Mouse (Mus musculus) hindbrain, embryonic 11.5 days (tissue): ENCODE data around the gene Sik1. TPM values are rescaled to one million over a fixed set of nuclear protein-coding genes. Genes with fewer than 3 reads are reported as not detected.

Experiments used
- ATAC-seq: fragments of 200-750 bp; cut with Nextera tagmentation; 2 replicates; pipeline ENCODE4 v1.8.0; 2017; ENCODE audit warnings: mild to moderate bottlenecking, moderate TSS enrichment, moderate library complexity; ENCODE audit not compliant: low FRiP score
- DNase-seq: peaks from one replicate; pipeline ENCODE4 v3.0.0-alpha.2; 2015; ENCODE audit warnings: low spot score
- H3K27ac ChIP-seq: fragments of 300-500 bp; sonication (generic); 2 replicates; pipeline ENCODE4 v1.5.1; 2014; ENCODE audit warnings: mild to moderate bottlenecking, low read depth, low read length
- H3K27me3 ChIP-seq: fragments of 300-500 bp; sonication (generic); 2 replicates; pipeline ENCODE4 v1.6.1; 2014; ENCODE audit warnings: mild to moderate bottlenecking, low read length, moderate library complexity, mixed read lengths; ENCODE audit not compliant: control insufficient read depth, insufficient read depth
- H3K36me3 ChIP-seq: fragments of 300-500 bp; sonication (generic); 2 replicates; pipeline ENCODE4 v1.6.1; 2014; ENCODE audit warnings: mild to moderate bottlenecking, low read length, moderate library complexity, mixed read lengths; ENCODE audit not compliant: control insufficient read depth, insufficient read depth
- H3K4me1 ChIP-seq: fragments of 300-500 bp; sonication (generic); replicated peaks from 2 replicates; pipeline ENCODE4 v1.6.1; 2014; ENCODE audit warnings: low read length, mixed read lengths; ENCODE audit not compliant: control insufficient read depth, insufficient read depth
- H3K4me2 ChIP-seq: fragments of 300-500 bp; sonication (generic); replicated peaks from 2 replicates; pipeline ENCODE4 v1.6.1; 2014; ENCODE audit warnings: mild to moderate bottlenecking, low read depth, low read length
- H3K4me3 ChIP-seq: fragments of 300-500 bp; sonication (generic); 2 replicates; pipeline ENCODE4 v1.5.1; 2014; ENCODE audit warnings: low read depth, low read length
- H3K9ac ChIP-seq: fragments of 300-500 bp; sonication (generic); 2 replicates; pipeline ENCODE4 v1.6.1; 2014; ENCODE audit warnings: low read depth, low read length
- H3K9me3 ChIP-seq: fragments of 300-500 bp; sonication (generic); 2 replicates; pipeline ENCODE4 v1.6.1; 2016; ENCODE audit warnings: low read length; ENCODE audit not compliant: control insufficient read depth
- WGBS: fragments of 180-500 bp; shearing (Covaris S2); extraction: QIAGEN DNeasy Blood & Tissue Kit; methylation state at CpG from one replicate; pipeline ENCODE4 v1.1.7; 2014; 5-methylcytosine and 5-hydroxymethylcytosine counted together
- polyA plus RNA-seq: library from polyadenylated mRNA; unstranded; fragments of >200 nt; fragmentation: Nextera tagmentation; extraction: Ambion mirVana; gene quantifications from 2 replicates; pipeline ENCODE4 v1.2.1, GENCODE M21; 2014

The Sik1 gene
- polyA plus RNA-seq, 1 experiment from 2014 or later = 17.9 TPM

DNA sequence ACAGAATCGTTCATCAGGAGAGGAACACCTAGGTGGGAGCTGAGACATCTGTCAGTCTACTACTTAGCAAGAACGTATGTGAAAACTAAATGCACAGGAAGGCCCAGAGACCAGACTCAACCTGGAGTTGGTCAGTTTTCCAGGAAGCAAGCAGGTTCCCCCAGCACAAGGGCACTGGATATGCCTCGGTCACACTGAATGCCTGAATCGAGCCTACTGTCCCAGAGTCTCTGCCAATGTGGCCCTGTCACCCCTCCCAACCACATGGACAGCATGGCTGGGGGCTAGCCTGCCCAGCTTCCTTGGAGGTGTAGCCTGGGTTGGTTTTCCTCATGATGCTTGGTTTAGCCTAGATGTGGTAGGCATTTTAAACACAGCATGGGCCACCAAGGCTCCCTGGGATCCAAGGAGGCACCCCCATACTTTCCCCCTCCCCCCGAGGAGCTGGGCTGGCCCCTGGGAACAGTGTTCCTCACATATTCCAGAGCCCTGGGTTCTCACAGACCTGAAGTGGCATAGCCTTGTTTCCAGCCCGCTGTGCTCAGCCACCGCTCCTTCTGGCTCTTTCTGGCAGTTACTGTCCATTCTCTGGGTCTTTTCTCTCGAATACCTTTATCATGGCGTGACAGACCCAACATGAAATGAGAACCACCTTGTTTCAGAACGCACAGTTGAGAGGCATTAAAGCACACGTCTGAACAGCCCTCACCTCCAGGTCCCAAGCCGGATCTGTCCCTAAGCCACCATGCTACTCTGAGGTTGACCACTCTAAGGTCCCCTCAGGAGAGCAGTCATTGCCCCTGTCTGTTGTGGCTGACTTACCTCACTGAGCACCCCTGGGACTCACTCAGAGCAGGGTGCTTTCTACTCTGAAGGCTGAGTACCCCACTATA lies 12.4 kb downstream of the Sik1 start:
- Histone ChIP-seq H3K36me3 (peaks cover 12% of the 10 kb centered on the region; the same call in 1 of the 2 replicates), H3K27me3 (no peaks in the 10 kb centered on the region), H3K9ac (no peak overlapping the region), H3K9me3 (no peaks in the 10 kb centered on the region), H3K4me2 (no peak overlapping the region), H3K27ac (no peak overlapping the region), H3K4me1 (no peaks in the 10 kb centered on the region), H3K4me3 (no peak overlapping the region)
- WGBS = 89% methylated on average over 12 of the region's 12 CpGs
- DNase-seq (no peak), ATAC-seq (no peak)

DNA sequence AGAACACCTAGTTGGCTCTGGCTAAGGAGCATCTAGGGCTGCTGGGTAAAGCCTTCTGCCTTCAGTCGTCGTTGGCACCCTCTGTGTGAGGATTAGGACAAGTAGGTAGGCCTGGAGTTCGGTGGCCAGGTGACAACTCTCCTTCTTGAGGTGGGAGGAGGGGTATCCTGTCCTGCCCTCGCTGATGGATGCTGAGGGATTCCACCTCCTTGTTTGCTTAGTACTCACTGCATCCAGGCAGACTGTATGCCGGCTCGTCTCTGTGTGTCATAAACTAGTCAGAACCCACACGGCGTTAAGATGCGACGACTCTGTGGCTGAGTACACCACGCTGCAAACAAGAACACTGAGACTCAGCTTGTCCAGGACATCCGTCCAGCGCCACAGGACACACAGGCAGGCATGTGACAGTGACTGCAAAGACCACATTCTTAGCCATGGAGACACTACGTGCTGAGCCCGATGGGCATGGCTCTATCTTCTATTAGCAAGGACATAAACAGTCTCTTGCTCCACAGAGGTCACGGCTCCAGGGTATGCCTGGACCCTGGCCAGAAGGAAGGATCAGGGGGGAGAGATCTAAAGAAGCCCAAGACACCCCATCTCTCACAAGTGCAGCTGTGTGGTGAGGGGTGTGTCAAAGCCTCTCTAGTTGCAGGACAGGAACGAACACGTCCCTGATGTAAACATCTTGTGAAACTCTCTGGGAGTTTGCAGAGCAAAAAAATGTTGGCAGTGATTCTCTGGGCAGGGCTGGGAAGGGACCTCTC lies 13.6 kb downstream of the Sik1 start:
- H3K27ac ChIP-seq = no peak overlapping the region
- H3K9ac ChIP-seq = no peak overlapping the region
- no peak overlapping the region for H3K4me2 ChIP-seq
- H3K27me3 ChIP-seq = no peaks in the 10 kb centered on the region
- no peak overlapping the region for H3K4me3 ChIP-seq
- H3K36me3 ChIP-seq = peaks cover 8% of the 10 kb centered on the region; the same call in 1 of the 2 replicates
- no peak for ATAC-seq
- no peak for DNase-seq
- 76% methylated on average over 18 of the region's 18 CpGs for WGBS
- H3K9me3 ChIP-seq = no peaks in the 10 kb centered on the region
- H3K4me1 ChIP-seq = no peaks in the 10 kb centered on the region

DNA sequence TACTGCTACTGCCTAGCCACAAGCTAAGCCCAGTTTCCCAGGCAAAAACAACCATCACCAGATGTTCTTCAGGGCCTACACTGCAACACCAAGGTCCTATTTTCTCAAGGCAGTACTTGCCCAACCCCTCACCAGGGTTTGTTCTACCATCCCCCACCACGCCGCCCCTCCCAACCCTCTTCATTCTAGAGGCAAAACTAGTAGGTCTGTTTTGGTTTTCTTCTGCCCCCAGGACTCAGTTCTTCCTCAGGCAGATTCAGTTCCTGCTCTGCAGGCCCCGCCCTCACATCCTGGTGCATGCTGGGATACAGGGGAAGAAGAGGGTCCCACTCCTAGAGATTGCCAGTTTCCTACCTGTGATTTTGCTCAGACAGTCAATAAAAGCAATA lies 14.2 kb downstream of the Sik1 start:
- WGBS = 58% methylated on average over 3 of the region's 3 CpGs
- no peak overlapping the region for H3K9ac ChIP-seq
- no peak for ATAC-seq

DNA sequence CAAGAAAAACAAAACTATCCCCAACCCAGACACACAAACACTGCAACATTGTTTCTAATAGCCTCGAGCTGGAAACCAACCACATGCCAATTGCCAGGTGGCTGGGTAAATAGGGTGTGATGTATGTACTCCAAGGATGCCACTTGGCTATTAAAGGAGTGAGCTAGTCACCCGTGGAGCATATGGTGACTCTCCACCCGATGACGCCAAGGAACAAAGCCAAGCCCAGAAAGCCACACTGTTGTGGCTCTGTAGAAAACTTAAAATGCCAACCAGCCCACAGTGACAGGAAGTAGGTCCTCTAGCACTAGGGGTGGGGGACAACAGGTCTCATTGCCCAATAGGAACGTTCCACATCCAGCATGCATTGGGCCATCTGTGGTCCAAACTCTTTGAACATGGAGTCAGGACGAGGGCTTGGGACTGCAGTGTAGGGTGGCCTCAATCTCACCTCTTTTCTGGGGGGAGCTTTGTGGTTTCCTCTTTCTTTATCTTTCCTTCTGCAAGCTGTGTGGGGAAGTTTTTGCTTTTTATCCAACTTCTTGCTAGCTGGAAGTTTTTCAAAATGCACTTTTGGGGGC lies 15.1 kb downstream of the Sik1 start:
- no peak for ATAC-seq
- no peaks in the 10 kb centered on the region for H3K27me3 ChIP-seq
- DNase-seq = no peak
- H3K4me1 ChIP-seq = no peaks in the 10 kb centered on the region
- no peak overlapping the region for H3K9ac ChIP-seq
- H3K4me3 ChIP-seq = no peak overlapping the region
- WGBS = 75% methylated on average over 6 of the region's 6 CpGs
- H3K4me2 ChIP-seq = no peak overlapping the region
- H3K27ac ChIP-seq = no peak overlapping the region
- no peaks in the 10 kb centered on the region for H3K36me3 ChIP-seq
- no peaks in the 10 kb centered on the region for H3K9me3 ChIP-seq

More for the DNA sequence above, 14.2 kb downstream of the Sik1 start:
- H3K27me3 ChIP-seq = no peaks in the 10 kb centered on the region
- H3K27ac ChIP-seq = no peak overlapping the region
- H3K4me2 ChIP-seq = no peak overlapping the region
- no peaks in the 10 kb centered on the region for H3K9me3 ChIP-seq
- H3K36me3 ChIP-seq = peaks cover 3% of the 10 kb centered on the region; the same call in 1 of the 2 replicates
- H3K4me1 ChIP-seq = no peaks in the 10 kb centered on the region
- no peak for DNase-seq
- H3K4me3 ChIP-seq = no peak overlapping the region

DNA sequence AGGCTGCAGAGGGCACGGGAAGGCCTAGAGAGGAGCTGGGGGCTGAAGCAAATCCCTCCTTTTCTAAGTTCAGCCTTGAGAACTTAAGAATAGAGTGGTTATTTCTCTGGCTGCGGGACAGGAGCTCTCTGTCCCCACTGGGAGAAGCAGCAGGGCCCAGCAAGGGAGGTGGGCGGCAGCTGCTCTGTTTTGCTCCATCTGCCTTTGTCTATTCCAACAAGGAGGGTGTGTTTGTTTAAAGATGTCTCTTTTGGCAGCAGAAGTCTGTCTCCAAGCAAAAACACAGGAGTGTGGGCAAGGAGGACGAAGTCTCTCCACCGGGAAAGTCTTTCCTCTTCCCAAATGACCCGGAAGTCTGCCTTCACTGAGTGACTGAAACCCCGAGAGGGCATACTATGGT lies 18.8 kb downstream of the Sik1 start:
- 72% methylated on average over 7 of the region's 7 CpGs for WGBS
- no peak overlapping the region for H3K27ac ChIP-seq
- ATAC-seq = no peak
- H3K27me3 ChIP-seq = no peaks in the 10 kb centered on the region
- no peak overlapping the region for H3K4me2 ChIP-seq
- no peaks in the 10 kb centered on the region for H3K36me3 ChIP-seq
- no peak for DNase-seq
- H3K4me1 ChIP-seq = no peaks in the 10 kb centered on the region
- no peak overlapping the region for H3K4me3 ChIP-seq
- H3K9me3 ChIP-seq = no peaks in the 10 kb centered on the region
- no peak overlapping the region for H3K9ac ChIP-seq

DNA sequence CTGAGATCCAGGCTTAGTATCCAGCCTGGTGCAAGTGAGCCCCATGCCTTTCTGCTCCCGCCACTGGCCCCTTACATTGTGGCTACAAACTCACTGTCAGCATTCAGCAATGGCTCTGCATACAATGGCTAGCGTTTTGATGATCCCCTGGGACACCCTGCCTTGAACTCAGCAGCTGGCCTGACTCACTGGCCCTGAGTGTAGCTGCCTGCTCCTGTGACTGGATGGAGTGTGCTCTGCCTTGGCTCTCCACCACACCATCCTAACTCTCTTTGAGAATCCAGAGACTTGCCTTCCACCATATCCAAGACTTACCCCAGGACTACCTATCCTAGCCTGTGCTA lies 19.4 kb downstream of the Sik1 start:
- Histone ChIP-seq H3K4me3 (no peak overlapping the region), H3K9me3 (no peaks in the 10 kb centered on the region), H3K36me3 (no peaks in the 10 kb centered on the region), H3K4me2 (no peak overlapping the region), H3K9ac (no peak overlapping the region), H3K27ac (no peak overlapping the region), H3K27me3 (no peaks in the 10 kb centered on the region), H3K4me1 (no peaks in the 10 kb centered on the region)
- no peak for ATAC-seq
- 62% methylated on average over 2 of the region's 2 CpGs for WGBS
- no peak for DNase-seq

DNA sequence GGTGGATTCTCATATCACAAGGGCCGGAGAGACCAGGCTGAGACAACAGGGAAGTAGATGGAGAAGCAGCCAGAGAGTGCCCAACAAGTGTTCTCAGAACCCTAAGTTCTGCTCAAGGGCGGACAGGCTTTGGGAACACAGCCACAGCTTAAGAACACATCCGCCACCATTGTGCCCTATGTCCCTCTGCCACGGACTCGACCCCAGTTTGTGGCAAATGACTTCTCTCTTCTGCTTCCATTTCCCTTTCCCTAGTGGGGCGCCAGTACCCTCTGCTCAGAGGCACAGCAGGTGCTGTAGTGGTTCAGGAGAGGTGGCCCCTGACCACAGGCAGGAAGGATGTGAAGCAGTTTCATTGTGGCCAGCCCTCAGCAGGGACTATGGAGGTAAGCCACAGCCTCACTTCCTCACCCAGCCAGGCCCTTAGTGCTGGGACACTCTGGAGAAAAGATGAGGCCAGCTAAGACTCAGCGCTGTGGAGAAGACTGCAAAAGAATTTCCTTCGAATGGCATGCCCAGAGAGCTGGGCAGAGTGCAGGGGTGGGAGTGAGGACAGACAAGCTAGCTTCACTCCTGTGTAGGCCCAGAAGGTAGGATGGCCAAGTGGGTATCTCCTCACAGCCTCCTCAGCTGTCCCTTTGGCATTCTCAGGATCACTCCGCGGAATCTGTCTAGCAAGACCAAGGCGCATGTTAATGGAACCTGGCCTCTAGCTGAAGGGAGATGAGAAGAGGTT lies 19.9 kb downstream of the Sik1 start:
- no peaks in the 10 kb centered on the region for H3K4me1 ChIP-seq
- DNase-seq (no peak), ATAC-seq (no peak)
- H3K4me3 ChIP-seq = no peak overlapping the region
- H3K36me3 ChIP-seq = no peaks in the 10 kb centered on the region
- no peak overlapping the region for H3K9ac ChIP-seq
- H3K27me3 ChIP-seq = no peaks in the 10 kb centered on the region
- 88% methylated on average over 11 of the region's 11 CpGs for WGBS
- no peak overlapping the region for H3K4me2 ChIP-seq
- H3K9me3 ChIP-seq = no peaks in the 10 kb centered on the region
- H3K27ac ChIP-seq = no peak overlapping the region

DNA sequence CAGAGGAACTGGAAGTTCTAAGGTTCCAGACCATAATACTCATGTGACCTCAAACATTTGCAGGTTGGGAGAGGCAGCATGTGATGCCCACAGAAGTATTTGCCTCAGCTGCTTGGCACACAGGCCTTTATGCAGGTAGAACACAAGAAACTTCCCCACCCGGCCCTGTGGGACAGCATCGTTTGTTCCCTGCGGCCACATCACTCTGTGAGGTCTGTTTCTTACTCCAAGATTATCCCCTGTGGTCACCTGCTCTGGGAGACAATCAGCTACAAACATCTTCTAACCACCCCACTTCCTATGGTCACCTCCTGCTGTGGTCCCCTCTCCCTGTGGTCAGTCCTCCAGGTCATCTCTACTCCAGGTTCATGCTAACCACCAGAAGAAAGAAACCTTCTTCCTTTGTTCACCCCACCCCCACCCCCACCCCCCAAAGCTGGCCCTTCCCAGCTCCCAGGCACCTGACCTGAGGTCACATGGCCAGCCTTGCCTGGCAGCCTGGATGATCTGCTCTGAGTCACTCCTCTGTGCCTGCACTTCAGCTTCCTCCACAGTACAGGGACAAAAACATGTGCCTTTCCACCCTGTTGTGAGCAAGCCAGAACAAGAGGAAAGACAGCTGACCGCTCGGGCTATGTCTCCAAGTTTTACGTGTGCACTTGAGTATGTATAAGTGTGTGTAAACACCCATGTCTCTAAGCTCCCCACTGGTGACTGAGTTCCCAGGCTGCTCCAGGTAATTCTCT lies 21.1 kb downstream of the Sik1 start:
- 88% methylated on average over 6 of the region's 6 CpGs for WGBS
- DNase-seq = no peak
- Histone ChIP-seq H3K27ac (no peak overlapping the region), H3K9me3 (no peaks in the 10 kb centered on the region), H3K4me3 (no peak overlapping the region), H3K4me1 (no peaks in the 10 kb centered on the region), H3K9ac (no peak overlapping the region), H3K4me2 (no peak overlapping the region), H3K27me3 (no peaks in the 10 kb centered on the region), H3K36me3 (no peaks in the 10 kb centered on the region)
- ATAC-seq = no peak
